Mouse (Mus musculus) lung, embryonic 15.5 days (tissue): ENCODE data around the gene F7. TPM values are rescaled to one million over a fixed set of nuclear protein-coding genes. Genes with fewer than 3 reads are reported as not detected.
"Not testable (repeated sequence)": the region's sequence is repeated elsewhere in the genome, so short reads cannot be mapped to it uniquely, and the experiment has no call there.

ENCODE experiments used
- ATAC-seq: fragments of 200-750 bp; cut with Nextera tagmentation; 2 replicates; pipeline ENCODE4 v1.8.0; 2017; ENCODE audit warnings: moderate number of reproducible peaks, borderline replicate concordance; ENCODE audit not compliant: low FRiP score, low TSS enrichment; ENCODE audit errors: extremely low read depth
- H3K27ac ChIP-seq: fragments of 300-500 bp; sonication (generic); 2 replicates; pipeline ENCODE4 v1.5.1; 2015; ENCODE audit warnings: moderate library complexity, mild to moderate bottlenecking, inconsistent platforms
- H3K27me3 ChIP-seq: fragments of 300-500 bp; sonication (generic); 2 replicates; pipeline ENCODE4 v1.6.1; 2015; ENCODE audit warnings: inconsistent platforms
- H3K36me3 ChIP-seq: fragments of 300-500 bp; sonication (generic); 2 replicates; pipeline ENCODE4 v1.6.1; 2015; ENCODE audit warnings: inconsistent platforms
- H3K4me1 ChIP-seq: fragments of 300-500 bp; sonication (generic); 2 replicates; pipeline ENCODE4 v1.6.1; 2015; ENCODE audit warnings: inconsistent platforms
- H3K4me2 ChIP-seq: fragments of 300-500 bp; sonication (generic); 2 replicates; pipeline ENCODE4 v1.6.1; 2015; ENCODE audit warnings: inconsistent platforms, mild to moderate bottlenecking, moderate library complexity
- H3K4me3 ChIP-seq: fragments of 300-500 bp; sonication (generic); 2 replicates; pipeline ENCODE4 v1.5.1; 2015; ENCODE audit warnings: mild to moderate bottlenecking, inconsistent platforms
- H3K9ac ChIP-seq: fragments of 300-500 bp; sonication (generic); 2 replicates; pipeline ENCODE4 v1.6.1; 2015; ENCODE audit warnings: inconsistent platforms
- H3K9me3 ChIP-seq: fragments of 300-500 bp; sonication (generic); 2 replicates; pipeline ENCODE4 v1.6.1; 2016; ENCODE audit warnings: inconsistent platforms
- WGBS: fragments of 180-500 bp; shearing (Covaris S2); methylation state at CpG from one replicate; pipeline ENCODE4 v1.1.7; 2015; 5-methylcytosine and 5-hydroxymethylcytosine counted together
- polyA plus RNA-seq: library from polyadenylated mRNA; unstranded; fragments of >200 nt; fragmentation: Nextera tagmentation; extraction: Ambion mirVana; gene quantifications from 2 replicates; pipeline ENCODE4 v1.2.1, GENCODE M21; 2015

F7 gene
- polyA plus RNA-seq, 1 experiment from 2014 or later: 0.32 TPM

- H3K27ac ChIP-seq: no peak within 1 kb of the TSS
- no peaks in the 10 kb centered on the region for H3K9me3 ChIP-seq
- H3K27me3 ChIP-seq: no peaks in the 10 kb centered on the region
- H3K9ac ChIP-seq: no peak within 1 kb of the TSS
- H3K36me3 ChIP-seq: no peaks in the 10 kb centered on the region
- H3K4me1 ChIP-seq: no peaks in the 10 kb centered on the region
- H3K4me3 ChIP-seq: no peak within 1 kb of the TSS
- H3K4me2 ChIP-seq: no peak within 1 kb of the TSS
- WGBS: 68% methylated on average over 7 of the region's 7 CpGs
- no peak for ATAC-seq
Measured at GRCm38 (mm10) chr8:13037015-13037414, 11.2 kb downstream of the F7 start, which contains the start of gene F10. Gene F10 (plus strand): TSS chr8:13037308.

GRCm38 (mm10) chr8:13037569-13037968, 11.7 kb downstream of the F7 start:
- Histone ChIP-seq H3K4me3 (no peak overlapping the region), H3K4me2 (no peak overlapping the region), H3K36me3 (no peaks in the 10 kb centered on the region), H3K9ac (no peak overlapping the region), H3K27ac (no peak overlapping the region), H3K4me1 (no peaks in the 10 kb centered on the region), H3K9me3 (no peaks in the 10 kb centered on the region), H3K27me3 (no peaks in the 10 kb centered on the region)
- ATAC-seq: no peak
- WGBS: 29% methylated on average over 5 of the region's 5 CpGs

DNA sequence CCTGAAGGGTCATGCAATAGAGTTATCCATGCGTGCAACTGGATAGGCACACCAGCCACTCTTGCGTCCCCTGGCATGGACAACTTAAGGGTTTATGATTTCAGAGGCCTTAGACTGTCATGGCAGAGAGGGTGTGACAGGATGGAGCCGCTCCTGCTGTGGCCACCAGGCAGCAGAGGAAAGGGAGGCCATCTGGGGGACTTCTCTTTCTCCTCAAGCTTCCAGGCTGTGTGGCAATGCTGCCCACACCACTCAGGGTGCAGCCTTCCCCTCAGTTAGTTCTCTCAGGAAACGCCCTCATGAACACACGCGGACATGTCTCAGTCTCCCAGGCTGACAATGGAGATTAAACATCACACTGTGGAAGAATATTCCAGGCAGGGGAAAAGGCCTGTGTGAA, 13.2 kb downstream of the F7 start:
- Histone ChIP-seq H3K9ac (no peak overlapping the region), H3K27ac (no peak overlapping the region), H3K36me3 (no peaks in the 10 kb centered on the region), H3K27me3 (no peaks in the 10 kb centered on the region), H3K4me2 (no peak overlapping the region), H3K9me3 (no peaks in the 10 kb centered on the region), H3K4me1 (no peaks in the 10 kb centered on the region), H3K4me3 (no peak overlapping the region)
- 68% methylated on average over 6 of the region's 6 CpGs for WGBS
- ATAC-seq: no peak

- H3K4me1 ChIP-seq: no peaks in the 10 kb centered on the region
- no peaks in the 10 kb centered on the region for H3K9me3 ChIP-seq
- H3K4me2 ChIP-seq: no peak overlapping the region
- H3K27me3 ChIP-seq: no peaks in the 10 kb centered on the region
- no peak overlapping the region for H3K4me3 ChIP-seq
- 74% methylated on average over 4 of the region's 4 CpGs for WGBS
- no peak overlapping the region for H3K9ac ChIP-seq
- H3K36me3 ChIP-seq: no peaks in the 10 kb centered on the region
- H3K27ac ChIP-seq: no peak overlapping the region
- ATAC-seq: no peak
Measured at GRCm38 (mm10) chr8:13041459-13041858, 15.6 kb downstream of the F7 start.

DNA sequence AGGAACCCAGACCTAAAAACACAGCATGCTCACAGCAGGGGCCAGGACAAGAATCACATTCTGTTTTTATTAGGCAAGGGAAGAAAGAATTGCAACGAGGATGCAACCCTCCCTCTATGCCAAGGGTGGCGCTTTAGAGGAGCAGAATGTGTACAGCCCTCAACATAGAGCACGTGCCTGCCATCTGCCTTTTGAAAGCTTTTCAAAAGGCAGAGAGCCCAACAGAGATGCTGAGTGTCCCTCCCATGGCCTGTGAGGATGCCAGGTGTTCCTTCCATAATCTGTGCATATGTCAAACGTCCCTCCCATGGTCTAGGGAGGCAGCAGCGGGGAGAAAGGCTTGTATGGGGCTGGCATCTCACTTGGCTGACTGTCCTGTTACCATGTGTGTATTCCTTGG, 21.8 kb downstream of the F7 start:
- WGBS: 59% methylated on average over 5 of the region's 5 CpGs
- Histone ChIP-seq H3K4me1 (no peaks in the 10 kb centered on the region), H3K4me3 (no peak overlapping the region), H3K9me3 (no peaks in the 10 kb centered on the region), H3K36me3 (no peaks in the 10 kb centered on the region), H3K4me2 (no peak overlapping the region), H3K27ac (no peak overlapping the region), H3K9ac (no peak overlapping the region), H3K27me3 (no peaks in the 10 kb centered on the region)
- ATAC-seq: no peak

DNA sequence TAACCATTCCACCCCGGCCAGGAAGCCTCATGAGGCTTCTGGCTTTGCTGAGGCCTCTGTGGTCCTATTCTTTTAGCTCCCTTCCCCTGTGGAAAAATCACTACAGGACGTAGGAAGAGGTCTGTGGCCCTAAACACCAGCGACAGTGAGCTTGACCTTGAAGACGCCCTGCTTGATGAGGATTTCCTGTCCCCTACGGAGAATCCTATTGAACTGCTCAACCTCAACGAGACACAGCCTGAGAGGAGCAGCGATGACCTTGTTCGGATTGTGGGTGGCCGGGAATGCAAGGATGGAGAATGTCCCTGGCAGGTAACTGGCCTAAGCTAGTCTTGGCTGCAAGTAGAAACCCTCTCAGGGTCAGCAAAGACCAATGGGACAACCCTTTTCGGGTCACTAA, 24.7 kb downstream of the F7 start:
- ATAC-seq: no peak
- Histone ChIP-seq H3K36me3 (no peaks in the 10 kb centered on the region), H3K9me3 (no peaks in the 10 kb centered on the region), H3K27me3 (no peaks in the 10 kb centered on the region), H3K9ac (no peak overlapping the region), H3K4me3 (no peak overlapping the region), H3K4me2 (no peak overlapping the region), H3K4me1 (no peaks in the 10 kb centered on the region), H3K27ac (no peak overlapping the region)
- 76% methylated on average over 10 of the region's 10 CpGs for WGBS

DNA sequence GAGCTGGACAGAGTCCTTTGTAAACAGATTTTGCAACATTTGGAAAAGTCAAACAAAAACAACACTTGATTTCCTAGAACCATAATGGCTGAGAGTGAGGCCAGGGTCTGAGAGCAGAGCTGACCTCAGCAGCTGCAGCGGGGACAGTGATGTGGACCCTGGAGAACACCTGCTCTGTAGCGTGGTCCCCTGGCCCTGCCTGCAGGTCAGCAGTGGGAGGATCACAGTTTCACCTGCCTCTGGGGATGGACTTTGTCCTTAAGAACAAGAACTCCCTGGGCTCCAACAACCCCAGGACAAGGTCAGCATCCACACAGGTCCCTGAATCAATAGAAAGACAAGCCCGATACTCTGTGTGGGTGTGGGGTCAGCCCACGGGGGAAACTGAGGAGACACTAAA, 31.5 kb downstream of the F7 start:
- no peaks in the 10 kb centered on the region for H3K27me3 ChIP-seq
- no peaks in the 10 kb centered on the region for H3K4me1 ChIP-seq
- H3K9ac ChIP-seq: no peak overlapping the region
- WGBS: 82% methylated on average over 4 of the region's 4 CpGs
- H3K36me3 ChIP-seq: no peaks in the 10 kb centered on the region
- ATAC-seq: no peak
- no peaks in the 10 kb centered on the region for H3K9me3 ChIP-seq
- H3K4me3 ChIP-seq: no peak overlapping the region
- no peak overlapping the region for H3K4me2 ChIP-seq
- H3K27ac ChIP-seq: no peak overlapping the region

GRCm38 (mm10) chr8:13060441-13061150, 34.8 kb downstream of the F7 start, which contains the start of gene Proz:
Gene Proz (plus strand): TSS chr8:13060914.
- Histone ChIP-seq H3K9ac (no peak within 1 kb of the TSS), H3K4me2 (no peak within 1 kb of the TSS), H3K36me3 (no peaks in the 10 kb centered on the region), H3K27ac (no peak within 1 kb of the TSS), H3K9me3 (no peaks in the 10 kb centered on the region), H3K27me3 (no peaks in the 10 kb centered on the region), H3K4me1 (no peaks in the 10 kb centered on the region), H3K4me3 (no peak within 1 kb of the TSS)
- 73% methylated on average over 17 of the region's 17 CpGs for WGBS
- ATAC-seq: no peak

DNA sequence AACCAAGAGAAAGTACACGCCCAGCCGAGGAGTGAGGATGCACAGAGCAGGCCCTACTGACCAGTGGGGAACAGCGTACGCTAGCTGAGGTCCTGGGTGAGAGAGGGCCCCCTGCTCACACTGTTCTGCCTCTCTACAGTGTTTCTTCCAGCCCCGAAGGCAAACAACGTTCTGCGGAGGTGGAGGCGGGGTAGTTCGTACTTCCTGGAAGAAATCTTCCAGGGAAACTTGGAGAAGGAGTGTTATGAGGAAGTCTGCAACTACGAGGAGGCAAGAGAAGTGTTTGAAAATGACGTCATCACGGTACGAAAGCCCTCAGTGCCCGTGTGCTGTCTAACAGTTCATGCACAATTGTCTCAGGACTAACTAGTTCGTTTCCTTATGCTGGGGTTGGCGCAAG, 37.3 kb downstream of the F7 start:
- H3K9me3 ChIP-seq: no peaks in the 10 kb centered on the region
- no peaks in the 10 kb centered on the region for H3K27me3 ChIP-seq
- no peak overlapping the region for H3K4me2 ChIP-seq
- no peak overlapping the region for H3K4me3 ChIP-seq
- WGBS: 49% methylated on average over 16 of the region's 16 CpGs
- H3K36me3 ChIP-seq: no peaks in the 10 kb centered on the region
- no peak for ATAC-seq
- no peak overlapping the region for H3K27ac ChIP-seq
- H3K4me1 ChIP-seq: no peaks in the 10 kb centered on the region
- H3K9ac ChIP-seq: no peak overlapping the region

GRCm38 (mm10) chr8:13073255-13073654, 47.4 kb downstream of the F7 start:
- Histone ChIP-seq H3K27ac (no peak overlapping the region), H3K27me3 (no peaks in the 10 kb centered on the region), H3K36me3 (peaks cover 35% of the 10 kb centered on the region), H3K9me3 (no peaks in the 10 kb centered on the region), H3K4me1 (no peaks in the 10 kb centered on the region), H3K9ac (no peak overlapping the region), H3K4me2 (no peak overlapping the region), H3K4me3 (no peak overlapping the region)
- 65% methylated on average over 11 of the region's 11 CpGs for WGBS
- no peak for ATAC-seq

- H3K27ac ChIP-seq: no peak overlapping the region
Measured at GRCm38 (mm10) chr8:13075044-13075443, 49.2 kb downstream of the F7 start.

GRCm38 (mm10) chr8:13075579-13075978, 49.7 kb downstream of the F7 start:
- H3K4me1 ChIP-seq: not testable (repeated sequence)

More at GRCm38 (mm10) chr8:13075044-13075443, 49.2 kb downstream of the F7 start:
- H3K36me3 ChIP-seq: peaks cover 53% of the 10 kb centered on the region
- WGBS: 91% methylated on average over 8 of the region's 8 CpGs
- no peak overlapping the region for H3K4me2 ChIP-seq
- ATAC-seq: no peak
- H3K9me3 ChIP-seq: no peaks in the 10 kb centered on the region
- no peak overlapping the region for H3K4me3 ChIP-seq
- no peaks in the 10 kb centered on the region for H3K4me1 ChIP-seq
- no peak overlapping the region for H3K9ac ChIP-seq
- H3K27me3 ChIP-seq: no peaks in the 10 kb centered on the region

GRCm38 (mm10) chr8:13077542-13077941, 51.7 kb downstream of the F7 start:
- Histone ChIP-seq H3K27ac (no peak overlapping the region), H3K4me1 (no peaks in the 10 kb centered on the region), H3K36me3 (peaks cover 75% of the 10 kb centered on the region), H3K9ac (no peak overlapping the region), H3K4me2 (no peak overlapping the region), H3K9me3 (no peaks in the 10 kb centered on the region), H3K4me3 (no peak overlapping the region), H3K27me3 (no peaks in the 10 kb centered on the region)
- no peak for ATAC-seq
- WGBS: 82% methylated on average over 7 of the region's 7 CpGs

More at GRCm38 (mm10) chr8:13075579-13075978, 49.7 kb downstream of the F7 start:
- not testable (repeated sequence) for H3K9me3 ChIP-seq, H3K4me2 ChIP-seq, H3K4me3 ChIP-seq, ATAC-seq, H3K27ac ChIP-seq, H3K27me3 ChIP-seq, H3K9ac ChIP-seq
- peaks cover 59% of the 10 kb centered on the region for H3K36me3 ChIP-seq
- WGBS: 87% methylated on average over 1 of the region's 1 CpGs
